Mouse (Mus musculus) embryonic facial prominence, embryonic 13.5 days (tissue): ENCODE results near the gene Scn3b. TPM values are rescaled to one million over a fixed set of nuclear protein-coding genes. Genes with fewer than 3 reads are reported as not detected.

Experiments used
- ATAC-seq: fragments of 200-750 bp; cut with Nextera tagmentation; 2 replicates; pipeline ENCODE4 v1.8.0; 2017; ENCODE audit warnings: low read depth; ENCODE audit not compliant: insufficient number of reproducible peaks, insufficient read depth, low FRiP score, low TSS enrichment
- H3K27ac ChIP-seq: fragments of 300-500 bp; sonication (generic); 2 replicates; pipeline ENCODE4 v1.5.1; 2015; ENCODE audit warnings: moderate library complexity, mild to moderate bottlenecking, inconsistent platforms
- H3K27me3 ChIP-seq: fragments of 300-500 bp; sonication (generic); 2 replicates; pipeline ENCODE4 v1.6.1; 2015; ENCODE audit warnings: mild to moderate bottlenecking, inconsistent platforms
- H3K36me3 ChIP-seq: fragments of 300-500 bp; sonication (generic); 2 replicates; pipeline ENCODE4 v1.6.1; 2015; ENCODE audit warnings: mild to moderate bottlenecking, inconsistent platforms
- H3K4me1 ChIP-seq: fragments of 300-500 bp; sonication (generic); 2 replicates; pipeline ENCODE4 v1.6.1; 2015; ENCODE audit warnings: inconsistent platforms
- H3K4me2 ChIP-seq: fragments of 300-500 bp; sonication (generic); 2 replicates; pipeline ENCODE4 v1.6.1; 2015; ENCODE audit warnings: moderate library complexity, mild to moderate bottlenecking, inconsistent platforms
- H3K4me3 ChIP-seq: fragments of 300-500 bp; sonication (generic); 2 replicates; pipeline ENCODE4 v1.5.1; 2015; ENCODE audit warnings: mild to moderate bottlenecking, inconsistent platforms
- H3K9ac ChIP-seq: fragments of 300-500 bp; sonication (generic); 2 replicates; pipeline ENCODE4 v1.6.1; 2015; ENCODE audit warnings: mild to moderate bottlenecking, inconsistent platforms
- H3K9me3 ChIP-seq: fragments of 300-500 bp; sonication (generic); 2 replicates; pipeline ENCODE4 v1.6.1; 2016; ENCODE audit warnings: inconsistent platforms
- WGBS: fragments of 180-500 bp; shearing (Covaris S2); methylation state at CpG from one replicate; pipeline ENCODE4 v1.1.7; 2015; ENCODE audit warnings: mixed read lengths; 5-methylcytosine and 5-hydroxymethylcytosine counted together
- polyA plus RNA-seq: library from polyadenylated mRNA; unstranded; fragments of >200 nt; fragmentation: Nextera tagmentation; extraction: Ambion mirVana; gene quantifications from 2 replicates; pipeline ENCODE4 v1.2.1, GENCODE M21; 2015

The Scn3b gene
- polyA plus RNA-seq, 1 experiment from 2014 or later: 2.8 TPM

DNA sequence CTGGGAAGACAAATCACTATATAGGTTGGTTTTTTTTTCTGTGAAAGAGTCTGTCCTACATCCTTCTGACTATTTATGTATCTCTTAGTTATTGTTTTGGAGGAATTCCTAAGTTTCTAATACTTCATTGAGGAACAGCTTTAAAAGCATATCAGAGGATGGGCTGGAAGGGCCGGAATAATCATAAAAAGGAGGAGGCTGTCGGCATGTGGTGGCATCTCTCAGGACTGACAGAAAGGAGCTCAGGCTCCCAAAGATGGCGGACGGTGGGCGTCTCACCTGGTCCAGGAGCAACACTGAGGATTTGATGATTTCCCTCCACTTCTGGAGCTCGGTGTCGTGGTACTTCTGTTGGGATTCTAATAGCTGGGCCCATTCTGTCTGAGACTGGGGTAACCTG lies 30.3 kb downstream of the Scn3b start:
- Histone ChIP-seq H3K4me3 (no peak overlapping the region), H3K27ac (no peak overlapping the region), H3K9me3 (no peaks in the 10 kb centered on the region), H3K27me3 (no peaks in the 10 kb centered on the region), H3K36me3 (peaks cover 75% of the 10 kb centered on the region), H3K9ac (no peak overlapping the region), H3K4me1 (no peaks in the 10 kb centered on the region), H3K4me2 (no peak overlapping the region)
- WGBS: 95% methylated on average over 7 of the region's 7 CpGs
- no peak for ATAC-seq

DNA sequence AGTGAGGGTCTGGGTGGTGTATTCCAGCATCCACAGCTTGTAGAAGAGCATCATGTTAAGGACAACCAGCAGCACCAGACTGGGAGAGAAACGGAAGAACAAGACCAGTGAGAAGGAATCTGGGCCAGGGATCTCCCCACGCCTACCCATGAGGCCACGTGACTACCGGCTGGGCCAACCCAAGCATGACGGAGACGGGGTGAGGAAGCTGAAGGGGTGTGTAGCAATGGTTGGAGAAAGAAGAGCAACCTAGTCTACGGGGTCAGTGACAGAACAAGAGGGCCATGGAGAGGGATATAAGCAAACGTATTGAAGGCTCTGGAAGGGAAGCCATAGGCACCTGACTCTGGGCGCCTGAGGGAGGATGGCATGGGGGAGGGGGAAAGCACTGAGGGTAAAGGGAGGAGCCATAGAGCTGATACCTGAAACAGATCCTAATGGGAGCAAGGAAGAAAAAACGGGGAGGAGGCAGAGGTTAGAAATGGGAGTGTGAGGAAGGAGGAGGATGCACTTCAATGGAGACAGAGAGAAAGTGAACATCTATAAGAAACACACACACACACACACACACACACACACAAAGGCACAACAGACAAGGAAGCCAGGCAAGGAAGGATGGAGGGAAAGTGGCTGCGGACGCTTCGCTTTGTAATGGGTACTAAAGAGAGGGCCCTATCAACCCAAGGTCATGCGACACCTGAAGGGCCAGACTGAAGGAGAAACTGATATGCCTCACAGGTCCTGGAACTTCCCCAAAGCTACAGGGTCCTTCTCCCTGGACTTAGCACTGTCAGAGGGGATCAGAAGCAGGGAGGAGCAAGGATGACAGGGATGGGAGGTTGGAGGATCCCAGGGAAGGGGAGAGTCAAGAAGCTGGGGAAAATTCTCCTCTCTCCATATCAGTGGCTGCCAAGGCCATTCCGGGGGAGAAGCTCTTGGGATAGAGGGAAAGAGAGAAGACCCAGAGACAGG lies 31.3 kb downstream of the Scn3b start:
- no peak overlapping the region for H3K9ac ChIP-seq
- H3K27me3 ChIP-seq: no peaks in the 10 kb centered on the region
- H3K4me1 ChIP-seq: no peaks in the 10 kb centered on the region
- no peak for ATAC-seq
- 90% methylated on average over 15 of the region's 15 CpGs for WGBS
- peaks cover 85% of the 10 kb centered on the region for H3K36me3 ChIP-seq
- H3K4me3 ChIP-seq: no peak overlapping the region
- no peak overlapping the region for H3K27ac ChIP-seq
- H3K4me2 ChIP-seq: no peak overlapping the region
- H3K9me3 ChIP-seq: no peaks in the 10 kb centered on the region

DNA sequence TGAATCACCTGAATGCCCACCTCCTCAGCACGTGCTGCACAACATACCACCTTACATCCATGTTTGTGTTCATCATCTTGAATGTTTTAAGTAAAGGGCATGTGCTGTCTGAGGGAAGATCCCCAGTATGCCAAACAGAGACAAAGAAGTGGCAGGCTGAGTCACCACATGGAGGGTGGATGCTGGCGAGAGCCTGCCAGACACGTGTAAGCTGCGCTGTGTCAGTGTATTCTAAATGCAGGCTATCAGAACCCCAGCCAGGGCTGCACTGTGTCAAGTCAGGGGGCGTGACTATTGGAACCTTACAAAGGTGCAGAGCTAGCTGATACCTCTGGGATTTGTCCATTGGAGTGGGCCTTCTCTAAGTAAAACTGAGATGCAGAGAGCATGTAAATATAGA lies 32.5 kb downstream of the Scn3b start:
- no peak for ATAC-seq
- peaks cover 93% of the 10 kb centered on the region for H3K36me3 ChIP-seq
- no peaks in the 10 kb centered on the region for H3K27me3 ChIP-seq
- no peak overlapping the region for H3K4me3 ChIP-seq
- H3K9ac ChIP-seq: no peak overlapping the region
- H3K9me3 ChIP-seq: no peaks in the 10 kb centered on the region
- H3K4me2 ChIP-seq: no peak overlapping the region
- H3K4me1 ChIP-seq: no peaks in the 10 kb centered on the region
- no peak overlapping the region for H3K27ac ChIP-seq
- 88% methylated on average over 5 of the region's 5 CpGs for WGBS

DNA sequence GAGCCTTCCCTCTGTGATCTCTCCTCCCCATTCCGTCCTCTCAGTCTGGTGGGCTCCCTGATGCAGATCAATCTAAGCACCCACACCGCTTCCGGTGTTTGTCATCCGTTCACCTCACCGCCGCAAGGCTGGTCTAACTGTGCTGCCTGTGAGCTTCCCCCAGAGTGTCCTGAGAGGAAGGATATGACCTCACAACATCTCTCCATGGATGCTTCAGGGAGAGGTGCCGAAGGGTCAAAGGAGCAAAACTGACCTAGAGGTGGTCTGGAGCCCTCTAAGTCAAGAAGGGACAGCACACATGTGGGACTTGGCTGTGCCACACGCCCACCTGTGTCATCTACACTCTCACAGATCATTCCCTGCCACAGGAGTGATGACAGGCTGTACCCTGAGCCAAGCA lies 33.4 kb downstream of the Scn3b start:
- no peak overlapping the region for H3K27ac ChIP-seq
- H3K9ac ChIP-seq: no peak overlapping the region
- no peaks in the 10 kb centered on the region for H3K4me1 ChIP-seq
- no peak for ATAC-seq
- 90% methylated on average over 8 of the region's 8 CpGs for WGBS
- no peak overlapping the region for H3K4me2 ChIP-seq
- no peak overlapping the region for H3K4me3 ChIP-seq
- H3K9me3 ChIP-seq: no peaks in the 10 kb centered on the region
- H3K36me3 ChIP-seq: peaks cover 93% of the 10 kb centered on the region
- no peaks in the 10 kb centered on the region for H3K27me3 ChIP-seq

DNA sequence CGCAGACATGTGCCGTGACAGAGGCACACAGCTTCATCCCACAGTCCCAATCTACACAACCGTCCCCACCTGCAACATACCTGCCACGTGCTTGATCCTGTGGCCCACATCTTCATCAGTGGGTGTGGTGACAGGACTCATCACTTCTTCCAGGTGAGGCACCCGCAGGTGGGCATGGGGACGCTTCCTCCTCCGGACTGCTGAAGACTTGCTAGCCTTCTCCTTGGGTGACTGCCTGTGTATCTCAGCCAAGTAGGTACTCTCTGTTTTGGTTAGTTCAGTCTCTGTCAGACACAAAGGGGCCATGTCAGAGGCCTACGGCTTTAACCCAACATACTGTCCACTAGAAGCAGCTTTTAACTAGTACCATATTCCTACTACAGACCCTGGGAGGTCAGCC lies 35.2 kb downstream of the Scn3b start:
- Histone ChIP-seq H3K36me3 (peaks cover 85% of the 10 kb centered on the region), H3K4me2 (no peak overlapping the region), H3K9ac (no peak overlapping the region), H3K27me3 (no peaks in the 10 kb centered on the region), H3K4me3 (no peak overlapping the region), H3K27ac (no peak overlapping the region), H3K9me3 (no peaks in the 10 kb centered on the region), H3K4me1 (no peaks in the 10 kb centered on the region)
- 90% methylated on average over 8 of the region's 8 CpGs for WGBS
- no peak for ATAC-seq

DNA sequence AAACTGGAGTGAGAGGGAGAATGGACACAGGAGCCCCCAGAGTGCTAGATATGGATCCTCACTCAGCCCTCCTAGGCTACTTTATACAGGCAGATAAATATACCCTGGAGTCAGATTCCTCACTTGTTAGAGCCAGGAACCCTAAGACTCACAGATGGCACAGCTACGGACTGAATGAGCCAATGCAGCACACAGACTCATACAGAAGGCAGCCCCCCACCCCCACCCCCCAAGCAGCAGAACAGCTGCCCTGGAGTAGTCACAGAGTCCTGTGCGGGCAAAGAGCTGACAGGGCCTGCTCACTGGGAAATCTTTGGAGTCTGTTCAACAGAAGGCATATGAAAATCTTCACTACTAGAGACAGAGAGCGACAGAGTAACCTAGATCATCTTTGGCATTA lies 38.3 kb downstream of the Scn3b start:
- Histone ChIP-seq H3K27ac (no peak overlapping the region), H3K4me1 (no peaks in the 10 kb centered on the region), H3K36me3 (peaks cover 72% of the 10 kb centered on the region), H3K9ac (no peak overlapping the region), H3K4me2 (no peak overlapping the region), H3K9me3 (no peaks in the 10 kb centered on the region), H3K27me3 (no peaks in the 10 kb centered on the region), H3K4me3 (no peak overlapping the region)
- WGBS: 80% methylated on average over 3 of the region's 3 CpGs
- ATAC-seq: no peak

DNA sequence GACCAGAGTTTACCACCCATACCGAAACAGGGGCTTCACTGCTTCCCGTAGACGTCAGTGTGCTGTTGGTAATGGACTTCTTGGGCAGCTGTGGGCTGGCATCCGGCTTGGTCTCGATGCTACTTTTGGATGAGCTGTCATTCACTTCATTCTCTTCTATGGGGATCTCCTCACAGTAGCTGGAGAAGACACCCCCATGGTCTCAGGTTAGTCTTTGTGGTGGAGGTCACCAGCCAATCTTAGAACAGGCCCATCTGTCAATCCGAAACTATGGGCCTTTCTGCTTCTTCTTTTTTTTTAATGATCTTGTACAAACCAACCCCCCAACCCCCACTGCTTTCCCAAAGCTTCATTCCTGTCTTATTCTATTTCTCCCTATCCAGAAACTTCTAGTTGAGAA lies 40.9 kb downstream of the Scn3b start:
- H3K27me3 ChIP-seq: no peaks in the 10 kb centered on the region
- no peak overlapping the region for H3K9ac ChIP-seq
- H3K9me3 ChIP-seq: no peaks in the 10 kb centered on the region
- no peak overlapping the region for H3K4me2 ChIP-seq
- no peak overlapping the region for H3K4me3 ChIP-seq
- 91% methylated on average over 6 of the region's 6 CpGs for WGBS
- H3K4me1 ChIP-seq: no peaks in the 10 kb centered on the region
- no peak for ATAC-seq
- no peak overlapping the region for H3K27ac ChIP-seq
- peaks cover 56% of the 10 kb centered on the region for H3K36me3 ChIP-seq

DNA sequence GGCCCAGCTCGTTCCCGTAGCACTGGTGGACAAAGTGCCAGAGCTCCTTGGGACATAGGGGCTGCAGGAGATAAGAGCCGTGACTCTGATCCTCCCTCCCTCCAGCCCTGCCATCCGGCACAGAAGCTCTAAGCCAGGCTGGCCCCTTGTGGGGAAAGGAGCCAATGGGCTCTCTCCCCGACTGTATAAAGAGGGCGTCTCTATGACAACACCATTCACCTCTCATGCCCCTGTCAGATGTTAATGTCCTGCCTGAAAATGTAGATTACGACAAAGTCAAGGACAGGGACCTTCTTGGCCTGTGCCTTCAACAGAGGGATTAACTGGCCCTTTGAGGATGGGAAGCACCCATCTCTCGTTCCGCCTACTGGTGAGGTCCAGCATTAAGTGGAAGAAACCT lies 42.8 kb downstream of the Scn3b start:
- Histone ChIP-seq H3K9me3 (no peaks in the 10 kb centered on the region), H3K27ac (no peak overlapping the region), H3K36me3 (peaks cover 46% of the 10 kb centered on the region), H3K4me1 (no peaks in the 10 kb centered on the region), H3K4me3 (no peak overlapping the region), H3K9ac (no peak overlapping the region), H3K4me2 (no peak overlapping the region), H3K27me3 (no peaks in the 10 kb centered on the region)
- 82% methylated on average over 9 of the region's 9 CpGs for WGBS
- no peak for ATAC-seq

DNA sequence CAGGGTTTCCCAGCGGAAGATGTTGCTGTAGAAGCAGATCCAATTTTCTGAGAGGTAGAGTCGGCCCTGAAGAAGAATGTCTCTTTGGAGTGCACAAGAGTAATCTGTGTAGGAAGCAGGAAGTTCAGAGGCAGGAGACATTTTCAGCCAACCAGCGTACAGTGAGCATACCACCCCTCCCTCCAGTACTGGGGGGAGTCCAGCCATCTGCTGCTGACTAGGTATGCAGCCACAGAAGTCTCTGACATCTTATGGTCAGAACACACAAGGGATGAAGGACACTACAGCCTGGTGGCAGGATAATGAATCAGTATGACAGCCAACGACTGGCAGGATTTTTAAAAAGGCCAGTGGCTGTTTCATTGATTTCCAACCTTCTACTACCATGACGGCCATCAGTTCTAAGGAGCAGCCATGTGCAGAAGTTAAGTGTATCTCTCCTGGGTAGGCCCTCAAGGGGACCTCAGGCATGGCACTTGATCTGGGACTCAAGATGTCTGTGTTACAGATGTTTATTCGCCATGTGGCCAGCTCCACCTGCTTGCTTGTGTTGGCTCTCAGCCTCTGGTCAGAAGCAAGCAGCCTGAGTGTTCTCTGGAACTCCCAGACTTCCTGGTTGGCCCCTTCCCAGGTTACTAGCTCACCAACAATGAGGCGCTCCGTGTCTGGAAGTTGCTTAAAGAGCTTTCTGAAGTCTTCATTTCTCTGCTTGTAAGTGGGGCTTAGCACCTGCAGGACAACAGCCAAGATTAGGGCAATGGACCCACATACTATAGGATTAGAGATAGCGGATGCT lies 48.0 kb downstream of the Scn3b start:
- Histone ChIP-seq H3K9me3 (no peaks in the 10 kb centered on the region), H3K4me1 (peaks cover 16% of the 10 kb centered on the region), H3K9ac (no peak overlapping the region), H3K4me3 (no peak overlapping the region), H3K27ac (no peak overlapping the region), H3K27me3 (no peaks in the 10 kb centered on the region), H3K36me3 (peaks cover 25% of the 10 kb centered on the region), H3K4me2 (no peak overlapping the region)
- 89% methylated on average over 9 of the region's 9 CpGs for WGBS
- no peak for ATAC-seq

DNA sequence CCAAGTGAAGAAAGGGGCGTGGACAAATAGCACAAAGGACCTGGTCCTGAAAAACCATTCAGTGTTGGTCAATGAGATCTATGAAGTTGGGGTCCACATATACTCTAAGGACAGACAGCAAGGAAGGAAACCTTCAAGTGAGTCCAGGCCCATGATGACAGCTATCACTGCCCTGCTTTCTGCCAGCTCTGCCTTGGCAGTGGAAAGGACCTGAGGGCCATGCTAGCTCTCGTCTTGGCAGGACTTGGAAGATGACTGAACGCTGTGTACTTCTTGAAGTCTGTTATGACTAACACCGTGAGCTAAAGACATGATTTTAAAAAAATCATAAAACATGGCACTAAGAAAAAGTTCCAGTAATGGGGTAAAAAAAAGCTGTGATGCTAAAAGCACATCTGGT lies 48.7 kb downstream of the Scn3b start:
- H3K27ac ChIP-seq: no peak overlapping the region
- no peak overlapping the region for H3K4me2 ChIP-seq
- peaks cover 21% of the 10 kb centered on the region for H3K36me3 ChIP-seq
- H3K4me1 ChIP-seq: peaks cover 16% of the 10 kb centered on the region
- WGBS: 90% methylated on average over 4 of the region's 4 CpGs
- no peak for ATAC-seq
- no peaks in the 10 kb centered on the region for H3K9me3 ChIP-seq
- H3K4me3 ChIP-seq: no peak overlapping the region
- no peaks in the 10 kb centered on the region for H3K27me3 ChIP-seq
- H3K9ac ChIP-seq: no peak overlapping the region

DNA sequence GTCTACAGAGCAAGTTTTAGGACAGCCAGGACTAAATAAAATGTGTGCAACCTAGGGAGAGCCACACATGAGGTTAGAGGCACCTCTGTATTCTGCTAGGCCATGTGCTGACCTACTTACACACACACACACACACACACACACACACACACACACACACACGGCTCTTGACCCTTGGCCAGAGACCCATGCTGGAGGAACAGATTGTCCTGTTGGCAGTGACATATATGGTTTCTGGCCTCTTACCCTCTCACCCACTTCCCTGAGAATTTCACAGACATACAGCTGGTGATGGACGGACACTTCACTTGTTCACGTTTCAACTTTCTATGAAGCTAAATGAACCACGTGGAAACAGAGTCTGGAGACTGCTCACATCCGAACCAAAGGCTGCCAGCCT lies 49.8 kb downstream of the Scn3b start:
- Histone ChIP-seq H3K27ac (no peak overlapping the region), H3K9ac (no peak overlapping the region), H3K36me3 (peaks cover 21% of the 10 kb centered on the region), H3K4me2 (no peak overlapping the region), H3K4me1 (peaks cover 16% of the 10 kb centered on the region), H3K27me3 (no peaks in the 10 kb centered on the region), H3K9me3 (no peaks in the 10 kb centered on the region), H3K4me3 (no peak overlapping the region)
- no peak for ATAC-seq
- whole genome bisulfite sequencing: 85% methylated on average over 5 of the region's 5 CpGs

DNA sequence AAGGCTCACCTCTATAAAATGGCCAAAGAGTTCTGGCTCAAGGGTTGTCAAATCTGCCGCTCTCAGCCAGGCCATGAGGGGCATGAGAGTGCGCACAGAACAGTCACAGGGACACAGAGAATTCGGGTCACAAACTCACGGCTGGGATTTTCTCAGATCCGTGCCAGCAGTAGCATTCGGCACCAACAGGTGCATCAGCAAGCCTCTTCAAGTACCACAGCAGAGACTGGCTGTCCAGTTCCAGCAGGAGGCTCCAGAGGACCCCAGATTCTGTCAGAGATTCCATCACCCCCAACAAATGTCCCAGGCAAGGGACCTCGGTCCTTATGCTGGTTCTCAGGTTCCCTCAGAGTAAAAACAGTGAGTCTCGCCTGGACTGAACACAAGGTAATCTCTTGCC lies 51.4 kb downstream of the Scn3b start:
- Histone ChIP-seq H3K27me3 (no peaks in the 10 kb centered on the region), H3K36me3 (peaks cover 13% of the 10 kb centered on the region), H3K9me3 (no peaks in the 10 kb centered on the region), H3K4me1 (peaks cover 16% of the 10 kb centered on the region), H3K4me2 (no peak overlapping the region), H3K4me3 (no peak overlapping the region), H3K27ac (peak overlapping the region; percentile 69; the same call in 1 of the 2 replicates), H3K9ac (no peak overlapping the region)
- ATAC-seq: no peak
- WGBS: 87% methylated on average over 8 of the region's 8 CpGs
